Mouse (Mus musculus) regulatory T cell (primary cell): ENCODE results near the gene Cisd3.

ENCODE experiments used
- in situ Hi-C: fragments of 300-600 bp; cut with MboI, MseI; formaldehyde crosslinking; loops from one replicate; pipeline ENCODE4 v1.15.1; 2025; ENCODE audit warnings: high pct_unique_total_duplicates

Gene Cisd3

DNA sequence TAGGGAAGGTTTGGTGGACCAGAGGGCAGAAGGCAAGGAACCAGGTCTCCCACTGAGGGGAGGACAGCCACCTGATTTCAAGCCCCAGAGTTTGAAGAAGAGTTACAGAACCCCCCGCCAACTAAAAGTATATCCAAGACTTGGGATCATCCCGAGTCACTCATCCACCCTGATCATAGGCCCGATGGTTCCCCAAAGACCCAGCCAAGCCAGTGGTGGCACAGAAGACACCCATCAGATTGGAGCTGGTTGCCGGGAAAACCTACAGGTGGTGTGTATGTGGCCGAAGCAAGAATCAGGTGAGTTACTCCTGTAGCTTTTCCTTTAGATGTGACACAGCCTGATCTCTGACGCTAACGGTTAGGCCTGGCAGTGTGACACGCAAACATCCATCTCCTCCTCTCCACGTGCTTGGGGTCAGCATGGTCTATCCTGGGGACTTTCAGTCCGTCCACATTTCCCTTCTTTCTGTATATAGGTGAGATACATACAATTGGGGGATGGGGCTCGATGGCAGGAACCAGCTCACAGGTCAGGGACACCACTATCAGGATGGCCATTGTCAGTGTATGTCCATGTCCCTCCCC, 789 bp downstream of the Cisd3 start:
- in situ Hi-C loops, result no loop called here

- in situ Hi-C loops, result no loop called here
These were observed 1.4 kb downstream of the Cisd3 start for GRCm38 (mm10) chr11:97687061-97687460.

- in situ Hi-C loops, result loop anchor here (10.0 kb wide), 1 partner anchor 55 kb away; no protein-coding TSS in a partner anchor
These were observed 4.2 kb downstream of the Cisd3 start for GRCm38 (mm10) chr11:97689861-97690260.

- in situ Hi-C loops, result loop anchor here (10.0 kb wide), 1 partner anchor 60 kb away; no protein-coding TSS in a partner anchor
These were observed 8.8 kb downstream of the Cisd3 start for GRCm38 (mm10) chr11:97694435-97694834.

DNA sequence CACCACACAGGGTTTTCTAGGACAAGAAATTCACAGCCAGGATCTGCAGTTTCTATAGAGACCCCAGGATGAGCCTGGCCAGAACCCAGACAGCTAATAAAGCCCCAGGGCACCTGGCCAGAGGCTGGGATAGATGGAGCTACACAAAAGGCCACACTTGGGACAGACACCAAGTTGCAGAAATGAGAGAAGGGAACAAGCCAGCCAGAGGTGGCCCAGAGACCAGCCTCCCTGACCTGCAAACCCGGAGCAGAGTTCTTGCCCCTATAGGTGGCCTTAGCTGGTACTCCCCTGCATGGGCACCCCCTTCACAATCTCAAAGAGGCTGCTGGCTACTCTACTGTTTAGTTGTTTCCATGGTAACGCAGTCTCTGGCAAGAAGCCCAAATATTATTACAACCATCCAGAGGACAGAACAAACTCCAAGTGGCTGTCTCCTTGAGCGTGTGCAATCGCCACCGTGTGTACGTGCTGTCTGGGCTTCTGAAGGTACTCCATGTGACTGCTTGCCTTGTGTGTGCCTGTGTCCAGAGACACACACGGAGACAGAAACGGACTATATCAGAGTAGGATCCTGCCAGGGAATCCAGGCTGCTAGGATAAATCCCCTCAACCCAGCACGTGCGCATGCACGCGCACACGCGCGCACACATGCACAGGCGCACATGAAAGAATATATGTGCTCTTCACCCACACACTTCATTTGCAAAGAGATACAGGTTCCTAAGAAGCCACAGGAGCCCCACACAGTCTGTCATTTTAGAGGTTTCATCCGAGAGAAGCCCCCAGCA, 9.5 kb downstream of the Cisd3 start:
- in situ Hi-C loops, result loop anchor here (5.0 to 10.0 kb wide), 2 partner anchors 43 to 60 kb away; no protein-coding TSS in a partner anchor

- in situ Hi-C loops, result loop anchor here (5.0 to 10.0 kb wide), 2 partner anchors 44 to 61 kb away; no protein-coding TSS in a partner anchor
These were observed 10.2 kb downstream of the Cisd3 start for GRCm38 (mm10) chr11:97695712-97696401.

GRCm38 (mm10) chr11:97696669-97697068, 11.0 kb downstream of the Cisd3 start:
- in situ Hi-C loops, result loop anchor here (5.0 to 10.0 kb wide), 2 partner anchors 44 to 62 kb away; no protein-coding TSS in a partner anchor

DNA sequence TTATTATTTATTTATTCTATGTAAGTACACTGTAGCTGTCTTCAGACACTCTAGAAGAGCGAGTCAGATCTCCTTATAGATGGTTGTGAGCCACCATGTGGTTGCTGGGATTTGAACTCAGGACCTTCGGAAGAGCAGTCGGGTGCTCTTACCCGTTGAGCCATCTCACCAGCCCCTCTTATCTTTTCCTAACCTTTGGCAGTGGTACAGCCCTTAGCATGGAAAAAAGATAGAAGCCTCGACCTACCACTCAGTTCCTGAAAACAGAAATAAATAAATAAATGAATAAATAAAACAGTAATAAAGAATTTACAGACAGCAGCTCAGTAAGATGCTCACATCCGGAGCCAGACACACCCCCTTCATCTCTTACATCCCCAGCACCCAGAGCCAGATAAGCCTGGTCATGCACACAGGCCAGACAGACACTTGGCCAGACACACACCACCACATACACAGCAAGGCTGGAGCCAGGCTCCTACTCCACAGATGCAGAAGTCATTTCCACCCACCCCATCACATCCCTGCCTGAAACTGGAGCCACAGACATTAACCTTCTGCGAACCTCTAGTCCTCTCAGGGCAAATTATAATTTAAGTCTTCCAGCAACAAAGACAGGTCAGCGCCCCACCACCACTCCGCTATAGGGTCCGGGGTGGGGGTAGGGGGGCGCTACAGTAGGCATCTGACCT, 11.7 kb downstream of the Cisd3 start:
- in situ Hi-C loops, result loop anchor here (5.0 to 10.0 kb wide), 2 partner anchors 45 to 63 kb away; no protein-coding TSS in a partner anchor

DNA sequence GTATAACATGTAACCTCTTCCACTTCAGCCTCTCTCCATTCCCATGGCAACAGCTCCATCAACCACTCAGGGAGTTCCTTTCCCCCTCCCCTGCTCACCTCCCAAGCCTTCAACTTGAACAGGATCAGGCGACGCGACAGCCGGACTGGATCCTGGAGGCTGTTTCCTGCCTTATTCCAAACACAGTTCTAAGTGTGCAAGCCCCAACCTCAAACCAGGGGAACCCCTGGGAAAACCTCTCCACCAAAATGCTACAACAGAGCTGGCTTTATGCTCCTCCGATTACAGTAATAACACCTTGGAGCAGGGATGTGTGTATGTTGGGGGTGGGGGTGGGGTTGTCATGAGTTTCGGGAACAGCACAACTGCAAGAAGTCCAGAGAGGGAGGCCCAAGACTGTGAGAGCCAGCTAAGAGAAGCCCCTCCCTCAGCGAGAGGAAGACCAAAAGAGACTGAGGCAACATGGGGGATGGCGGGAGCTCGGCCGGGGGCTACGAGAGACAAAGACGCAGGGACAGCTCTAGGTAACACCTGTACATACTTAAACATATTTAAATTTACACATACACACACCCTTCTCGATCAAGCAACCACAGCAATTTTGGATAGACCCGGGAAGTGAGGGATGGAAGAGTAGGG, 12.4 kb downstream of the Cisd3 start:
- in situ Hi-C loops, result loop anchor here (5.0 to 10.0 kb wide), 2 partner anchors 46 to 63 kb away; no protein-coding TSS in a partner anchor

DNA sequence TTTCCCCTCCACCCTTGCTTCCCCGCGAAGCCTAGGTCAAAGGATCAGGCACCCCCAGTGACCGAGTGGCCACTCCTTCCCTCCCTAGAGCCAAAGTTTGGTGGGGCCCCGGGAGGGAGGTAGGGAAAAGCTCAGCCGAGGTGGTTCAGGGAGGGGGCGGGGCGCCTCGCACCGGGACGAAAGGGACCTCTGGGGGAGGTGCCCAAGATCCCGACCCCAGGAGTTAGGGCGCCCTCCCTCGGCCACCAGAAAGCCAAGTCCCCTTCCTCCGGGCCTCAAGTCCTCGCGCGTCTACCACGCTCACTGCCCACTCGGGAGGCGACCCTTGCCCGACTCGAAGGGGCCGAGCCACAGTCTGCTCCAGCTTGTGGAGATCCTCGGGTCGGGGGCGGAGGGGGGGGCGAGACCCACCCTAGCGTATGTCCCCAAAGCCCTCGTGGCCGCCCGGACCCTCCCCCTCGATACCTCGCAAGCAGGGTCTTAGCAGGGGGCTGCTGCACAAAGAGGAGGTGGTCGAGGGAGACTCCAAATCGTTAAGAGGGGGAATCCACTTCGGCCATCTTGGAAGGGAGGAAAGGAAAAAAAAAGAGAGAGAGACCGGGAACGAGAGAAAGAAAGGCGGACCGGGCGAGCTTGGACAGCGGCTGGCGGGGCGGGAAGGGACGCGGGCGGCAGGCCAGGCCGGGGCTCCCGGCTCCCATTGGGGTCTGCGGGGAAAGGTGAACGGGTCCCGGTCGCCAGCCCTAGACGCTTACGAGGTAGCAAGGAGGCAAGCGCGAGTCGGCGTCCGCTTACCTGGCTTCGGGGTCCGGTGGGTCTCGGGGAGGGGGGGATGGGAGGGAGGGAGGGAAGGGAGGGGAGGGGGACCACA, 13.3 kb downstream of the Cisd3 start:
- in situ Hi-C loops, result loop anchor here (5.0 to 10.0 kb wide), 2 partner anchors 47 to 64 kb away; no protein-coding TSS in a partner anchor

- in situ Hi-C loops, result loop anchor here (5.0 to 10.0 kb wide), 4 partner anchors 38 to 293 kb away; no protein-coding TSS in a partner anchor
These were observed 14.0 kb downstream of the Cisd3 start for GRCm38 (mm10) chr11:97699626-97700002.

GRCm38 (mm10) chr11:97700003-97700745, 14.5 kb downstream of the Cisd3 start, which contains the start of gene Pcgf2:
Gene Pcgf2, minus strand, starts transcription at chr11:97700497.
- in situ Hi-C loops, result loop anchor here (5.0 kb wide), 2 partner anchors 37 to 292 kb away; no protein-coding TSS in a partner anchor

- in situ Hi-C loops, result loop anchor here (5.0 kb wide), 2 partner anchors 36 to 291 kb away; no protein-coding TSS in a partner anchor
These were observed 15.3 kb downstream of the Cisd3 start for GRCm38 (mm10) chr11:97700746-97701580.

GRCm38 (mm10) chr11:97701581-97702392, 16.2 kb downstream of the Cisd3 start:
- in situ Hi-C loops, result loop anchor here (5.0 kb wide), 2 partner anchors 36 to 291 kb away; no protein-coding TSS in a partner anchor

GRCm38 (mm10) chr11:97702393-97702745, 16.7 kb downstream of the Cisd3 start:
- in situ Hi-C loops, result loop anchor here (5.0 kb wide), 2 partner anchors 35 to 290 kb away; no protein-coding TSS in a partner anchor

DNA sequence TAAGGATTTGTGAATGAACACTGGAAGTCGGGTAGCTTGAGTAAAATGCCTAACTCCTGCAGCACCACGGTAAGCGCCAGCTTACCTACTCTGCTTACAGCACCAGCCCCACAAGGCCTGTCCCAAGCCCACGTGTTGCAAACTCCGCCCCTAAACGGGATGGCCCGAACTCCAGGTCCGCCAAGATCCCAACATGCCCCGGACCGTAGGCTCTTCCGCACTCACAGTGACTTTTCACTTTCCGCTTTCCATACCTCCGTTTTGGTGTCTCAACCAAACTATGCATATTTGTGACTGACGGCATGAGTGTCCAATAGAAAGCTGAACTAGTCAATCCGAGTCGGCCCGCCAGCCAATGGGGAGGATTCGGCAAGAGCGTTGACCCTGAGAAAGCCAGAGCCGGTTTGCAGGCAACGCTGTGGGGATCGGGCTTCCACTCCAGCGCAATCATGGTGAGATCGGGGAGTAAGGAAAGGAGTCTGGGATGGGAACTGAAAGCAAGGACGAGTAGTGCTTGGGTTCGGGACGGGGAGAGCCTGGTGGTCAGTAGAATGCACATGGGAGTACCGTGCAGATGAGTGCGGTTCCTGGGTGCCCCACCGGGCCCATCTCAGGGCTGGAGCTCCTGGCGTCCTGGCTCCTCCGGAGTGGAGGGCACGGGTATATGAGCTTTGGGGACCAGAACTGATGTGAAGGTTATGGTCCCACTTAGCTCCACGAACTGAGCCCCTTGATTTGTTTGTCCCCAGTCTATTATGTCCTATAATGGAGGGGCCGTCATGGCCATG, 17.6 kb downstream of the Cisd3 start, which contains the start of gene Psmb3:
Gene Psmb3, plus strand, starts transcription at position 361 of the 788 bp plus-strand sequence.
- in situ Hi-C loops, result loop anchor here (5.0 kb wide), 2 partner anchors 34 to 289 kb away; no protein-coding TSS in a partner anchor
